Mouse (Mus musculus): ENCODE measurements around the gene Tmem266. TPM values are rescaled to one million over a fixed set of nuclear protein-coding genes. Genes with fewer than 3 reads are reported as not detected.
A peak's percentile ranks its signal among the peaks of the same experiment; 100 is the strongest.

Tmem266 gene
- polyA plus RNA-seq, 1 experiment from 2014 or later, result 0.17 TPM

GRCm38 (mm10) chr9:55371908-55372307 lies 45.2 kb downstream of the Tmem266 start:
- Histone ChIP-seq H3K9ac (ENCODE audit: low read length) (no peak overlapping the region), H3K4me1 (ENCODE audit: control insufficient read depth, insufficient read depth, low read length) (no peaks in the 10 kb centered on the region), H3K9me3 (ENCODE audit: control insufficient read depth, low read length) (no peaks in the 10 kb centered on the region), H3K4me2 (ENCODE audit: low read depth, severe bottlenecking) (no peak overlapping the region), H3K27ac (replicated peaks; ENCODE audit: low read depth, low read length) (no peak overlapping the region), H3K27me3 (ENCODE audit: control insufficient read depth, insufficient read depth, low read length) (no peaks in the 10 kb centered on the region), H3K36me3 (ENCODE audit: control insufficient read depth, insufficient read depth, low read length) (no peaks in the 10 kb centered on the region), H3K4me3 (ENCODE audit: low read depth, low read length) (no peak overlapping the region)
- no peak for DNase-seq (ENCODE audit: low spot score)
- WGBS, result 85% methylated on average over 7 of the region's 7 CpGs
- no peak for ATAC-seq (ENCODE audit: insufficient number of reproducible peaks, low FRiP score, low TSS enrichment, low read depth)

- WGBS, result 89% methylated on average over 10 of the region's 10 CpGs
These were observed 51.0 kb downstream of the Tmem266 start for GRCm38 (mm10) chr9:55377603-55378250.

GRCm38 (mm10) chr9:55381456-55381855 lies 54.7 kb downstream of the Tmem266 start:
- Histone ChIP-seq H3K27ac (replicated peaks; ENCODE audit: low read depth, low read length) (no peak overlapping the region), H3K27me3 (ENCODE audit: control insufficient read depth, insufficient read depth, low read length) (no peaks in the 10 kb centered on the region), H3K4me2 (ENCODE audit: low read depth, severe bottlenecking) (no peak overlapping the region), H3K9ac (ENCODE audit: low read length) (no peak overlapping the region), H3K9me3 (ENCODE audit: control insufficient read depth, low read length) (no peaks in the 10 kb centered on the region), H3K4me1 (ENCODE audit: control insufficient read depth, insufficient read depth, low read length) (no peaks in the 10 kb centered on the region), H3K36me3 (ENCODE audit: control insufficient read depth, insufficient read depth, low read length) (no peaks in the 10 kb centered on the region), H3K4me3 (ENCODE audit: low read depth, low read length) (no peak overlapping the region)
- DNase-seq (ENCODE audit: low spot score), result no peak
- WGBS, result 89% methylated on average over 4 of the region's 4 CpGs
- ATAC-seq (ENCODE audit: insufficient number of reproducible peaks, low FRiP score, low TSS enrichment, low read depth), result no peak

More at GRCm38 (mm10) chr9:55377603-55378250, 51.0 kb downstream of the Tmem266 start:
- H3K4me1 ChIP-seq (ENCODE audit: control insufficient read depth, insufficient read depth, low read length), result no peaks in the 10 kb centered on the region
- H3K9ac ChIP-seq (ENCODE audit: low read length), result no peak overlapping the region
- ATAC-seq (ENCODE audit: insufficient number of reproducible peaks, low FRiP score, low TSS enrichment, low read depth), result no peak
- H3K36me3 ChIP-seq (ENCODE audit: control insufficient read depth, insufficient read depth, low read length), result no peaks in the 10 kb centered on the region
- no peaks in the 10 kb centered on the region for H3K9me3 ChIP-seq (ENCODE audit: control insufficient read depth, low read length)
- H3K4me3 ChIP-seq (ENCODE audit: low read depth, low read length), result no peak overlapping the region
- no peak overlapping the region for H3K27ac ChIP-seq (replicated peaks; ENCODE audit: low read depth, low read length)
- DNase-seq (ENCODE audit: low spot score), result no peak
- H3K4me2 ChIP-seq (ENCODE audit: low read depth, severe bottlenecking), result no peak overlapping the region
- H3K27me3 ChIP-seq (ENCODE audit: control insufficient read depth, insufficient read depth, low read length), result no peaks in the 10 kb centered on the region

GRCm38 (mm10) chr9:55382441-55382840 lies 55.7 kb downstream of the Tmem266 start:
- H3K36me3 ChIP-seq (ENCODE audit: control insufficient read depth, insufficient read depth, low read length), result no peaks in the 10 kb centered on the region
- H3K4me2 ChIP-seq (ENCODE audit: low read depth, severe bottlenecking), result no peak overlapping the region
- ATAC-seq (ENCODE audit: insufficient number of reproducible peaks, low FRiP score, low TSS enrichment, low read depth) (no peak), DNase-seq (ENCODE audit: low spot score) (peak; percentile 74)
- H3K9me3 ChIP-seq (ENCODE audit: control insufficient read depth, low read length), result no peaks in the 10 kb centered on the region
- H3K4me1 ChIP-seq (ENCODE audit: control insufficient read depth, insufficient read depth, low read length), result no peaks in the 10 kb centered on the region
- H3K27me3 ChIP-seq (ENCODE audit: control insufficient read depth, insufficient read depth, low read length), result no peaks in the 10 kb centered on the region
- H3K9ac ChIP-seq (ENCODE audit: low read length), result no peak overlapping the region
- H3K4me3 ChIP-seq (ENCODE audit: low read depth, low read length), result no peak overlapping the region
- 34% methylated on average over 5 of the region's 5 CpGs for WGBS
- H3K27ac ChIP-seq (replicated peaks; ENCODE audit: low read depth, low read length), result no peak overlapping the region

- WGBS, result 92% methylated on average over 4 of the region's 4 CpGs
- H3K9ac ChIP-seq (ENCODE audit: low read length), result no peak overlapping the region
These were observed 59.4 kb downstream of the Tmem266 start for GRCm38 (mm10) chr9:55386117-55386516.

GRCm38 (mm10) chr9:55387862-55388505 lies 61.3 kb downstream of the Tmem266 start:
- Histone ChIP-seq H3K9me3 (ENCODE audit: control insufficient read depth, low read length) (no peaks in the 10 kb centered on the region), H3K4me2 (ENCODE audit: low read depth, severe bottlenecking) (no peak overlapping the region), H3K4me1 (ENCODE audit: control insufficient read depth, insufficient read depth, low read length) (no peaks in the 10 kb centered on the region), H3K36me3 (ENCODE audit: control insufficient read depth, insufficient read depth, low read length) (no peaks in the 10 kb centered on the region), H3K27ac (replicated peaks; ENCODE audit: low read depth, low read length) (no peak overlapping the region), H3K4me3 (ENCODE audit: low read depth, low read length) (no peak overlapping the region), H3K9ac (ENCODE audit: low read length) (no peak overlapping the region), H3K27me3 (ENCODE audit: control insufficient read depth, insufficient read depth, low read length) (no peaks in the 10 kb centered on the region)
- no peak for ATAC-seq (ENCODE audit: insufficient number of reproducible peaks, low FRiP score, low TSS enrichment, low read depth)
- 81% methylated on average over 14 of the region's 14 CpGs for WGBS
- no peak for DNase-seq (ENCODE audit: low spot score)

More at GRCm38 (mm10) chr9:55386117-55386516, 59.4 kb downstream of the Tmem266 start:
- ATAC-seq (ENCODE audit: insufficient number of reproducible peaks, low FRiP score, low TSS enrichment, low read depth) (no peak), DNase-seq (ENCODE audit: low spot score) (no peak)
- Histone ChIP-seq H3K9me3 (ENCODE audit: control insufficient read depth, low read length) (no peaks in the 10 kb centered on the region), H3K4me2 (ENCODE audit: low read depth, severe bottlenecking) (no peak overlapping the region), H3K27ac (replicated peaks; ENCODE audit: low read depth, low read length) (no peak overlapping the region), H3K27me3 (ENCODE audit: control insufficient read depth, insufficient read depth, low read length) (no peaks in the 10 kb centered on the region), H3K4me3 (ENCODE audit: low read depth, low read length) (no peak overlapping the region), H3K36me3 (ENCODE audit: control insufficient read depth, insufficient read depth, low read length) (no peaks in the 10 kb centered on the region), H3K4me1 (ENCODE audit: control insufficient read depth, insufficient read depth, low read length) (no peaks in the 10 kb centered on the region)

GRCm38 (mm10) chr9:55391909-55392658 lies 65.4 kb downstream of the Tmem266 start:
- no peaks in the 10 kb centered on the region for H3K27me3 ChIP-seq (ENCODE audit: control insufficient read depth, insufficient read depth, low read length)
- WGBS, result 27% methylated on average over 17 of the region's 17 CpGs
- peaks cover 2% of the 10 kb centered on the region for H3K4me1 ChIP-seq (ENCODE audit: control insufficient read depth, insufficient read depth, low read length)
- no peak overlapping the region for H3K9ac ChIP-seq (ENCODE audit: low read length)
- ATAC-seq (ENCODE audit: insufficient number of reproducible peaks, low FRiP score, low TSS enrichment, low read depth) (peak; percentile 44; the same call in 1 of the 2 replicates), DNase-seq (ENCODE audit: low spot score) (peak; percentile 93)
- H3K4me2 ChIP-seq (ENCODE audit: low read depth, severe bottlenecking), result no peak overlapping the region
- no peak overlapping the region for H3K27ac ChIP-seq (replicated peaks; ENCODE audit: low read depth, low read length)
- H3K4me3 ChIP-seq (ENCODE audit: low read depth, low read length), result no peak overlapping the region
- no peaks in the 10 kb centered on the region for H3K9me3 ChIP-seq (ENCODE audit: control insufficient read depth, low read length)
- H3K36me3 ChIP-seq (ENCODE audit: control insufficient read depth, insufficient read depth, low read length), result no peaks in the 10 kb centered on the region

- H3K4me1 ChIP-seq (ENCODE audit: control insufficient read depth, insufficient read depth, low read length), result peaks cover 28% of the 10 kb centered on the region
- WGBS, result 87% methylated on average over 1 of the region's 1 CpGs
- no peaks in the 10 kb centered on the region for H3K27me3 ChIP-seq (ENCODE audit: control insufficient read depth, insufficient read depth, low read length)
- ATAC-seq (ENCODE audit: insufficient number of reproducible peaks, low FRiP score, low TSS enrichment, low read depth) (no peak), DNase-seq (ENCODE audit: low spot score) (no peak)
- no peak overlapping the region for H3K9ac ChIP-seq (ENCODE audit: low read length)
- H3K4me2 ChIP-seq (ENCODE audit: low read depth, severe bottlenecking), result no peak overlapping the region
- no peak overlapping the region for H3K27ac ChIP-seq (replicated peaks; ENCODE audit: low read depth, low read length)
- H3K36me3 ChIP-seq (ENCODE audit: control insufficient read depth, insufficient read depth, low read length), result no peaks in the 10 kb centered on the region
- H3K4me3 ChIP-seq (ENCODE audit: low read depth, low read length), result no peak overlapping the region
- no peaks in the 10 kb centered on the region for H3K9me3 ChIP-seq (ENCODE audit: control insufficient read depth, low read length)
These were observed 68.9 kb downstream of the Tmem266 start for GRCm38 (mm10) chr9:55395650-55396049.

All from limb, embryonic 11.5 days (tissue).